Mouse (Mus musculus) liver, adult 2 months (tissue): Measurements from ENCODE around the gene Sec24b. TPM values are rescaled to one million over a fixed set of nuclear protein-coding genes. Genes with fewer than 3 reads are reported as not detected.

Experiments
- DNase-seq: peaks from one replicate; pipeline ENCODE4 v3.0.0-alpha.2; 2011; ENCODE audit warnings: low read depth, low spot score; ENCODE audit errors: extremely low read depth
- H3K27ac ChIP-seq: fragments of 200-500 bp; replicated peaks from 2 replicates; pipeline ENCODE4 v1.5.1; 2012; ENCODE audit warnings: low read depth, mild to moderate bottlenecking, control low read depth, inconsistent platforms, low read length; ENCODE audit not compliant: insufficient read depth
- H3K27me3 ChIP-seq: fragments of 200-500 bp; 2 replicates; pipeline ENCODE4 v1.6.1; 2012; ENCODE audit warnings: mild to moderate bottlenecking, moderate library complexity, low read length, inconsistent platforms; ENCODE audit not compliant: control insufficient read depth, insufficient read depth
- H3K36me3 ChIP-seq: fragments of 200-500 bp; 2 replicates; pipeline ENCODE4 v1.6.1; 2012; ENCODE audit warnings: low read length, inconsistent platforms; ENCODE audit not compliant: control insufficient read depth, insufficient read depth
- H3K4me1 ChIP-seq: fragments of 200-500 bp; 2 replicates; pipeline ENCODE4 v1.6.1; 2011; ENCODE audit warnings: low read length; ENCODE audit not compliant: control insufficient read depth, insufficient read depth
- H3K4me3 ChIP-seq: fragments of 200-500 bp; 2 replicates; pipeline ENCODE4 v1.5.1; 2011; ENCODE audit warnings: low read depth, mild to moderate bottlenecking, control low read depth, low read length, moderate library complexity; ENCODE audit not compliant: insufficient read depth
- H3K79me2 ChIP-seq: fragments of 200-500 bp; 2 replicates; pipeline ENCODE4 v1.6.1; 2012; ENCODE audit warnings: inconsistent platforms, mild to moderate bottlenecking, low read length, moderate library complexity; ENCODE audit not compliant: control insufficient read depth, insufficient read depth
- H3K9ac ChIP-seq: fragments of 200-500 bp; 2 replicates; pipeline ENCODE4 v1.6.1; 2012; ENCODE audit warnings: low read depth, mild to moderate bottlenecking, control low read depth, inconsistent platforms, low read length
- CTCF ChIP-seq: fragments of 200-500 bp; IDR thresholded peaks from 2 replicates; pipeline ENCODE4 v1.5.1; 2011; ENCODE audit warnings: low read depth, low read length, control low read depth
- POLR2A ChIP-seq: fragments of 200-500 bp; IDR thresholded peaks from 2 replicates; pipeline ENCODE4 v1.6.1; 2011; ENCODE audit warnings: low read length, control low read depth; ENCODE audit not compliant: insufficient read depth; ENCODE audit errors: extremely low read depth
- WGBS: fragments of 180-500 bp; shearing (Covaris S2); methylation state at CpG from one replicate; pipeline ENCODE4 v1.1.7; 2018; 5-methylcytosine and 5-hydroxymethylcytosine counted together
- polyA plus RNA-seq: library from polyadenylated mRNA; depleted of rRNA; stranded (reverse); fragments of >200 nt; gene quantifications from 2 replicates; pipeline ENCODE4 v1.2.3, GENCODE M21; 2012
- total RNA-seq: library from RNA; depleted of rRNA; stranded (reverse); fragments of >200 nt; gene quantifications from 2 replicates; pipeline ENCODE4 v1.2.3, GENCODE M21; 2014

Gene Sec24b
- total and polyA plus RNA-seq, 2 experiments, result 7.9 to 15.8 TPM

GRCm38 (mm10) chr3:130088654-130089053 is 27.3 kb upstream of the Sec24b start:
- no peak for DNase-seq
- Histone ChIP-seq H3K27ac (no peak overlapping the region), H3K4me3 (no peak overlapping the region), H3K9ac (no peak overlapping the region), H3K27me3 (no peaks in the 10 kb centered on the region), H3K79me2 (no peaks in the 10 kb centered on the region), H3K36me3 (no peaks in the 10 kb centered on the region), H3K4me1 (peaks cover 3% of the 10 kb centered on the region; the same call in 1 of the 2 replicates)
- 89% methylated on average over 9 of the region's 9 CpGs for WGBS
- TF ChIP-seq POLR2A (no peak), CTCF (no peak)

- H3K79me2 ChIP-seq, result no peaks in the 10 kb centered on the region
- peaks cover 3% of the 10 kb centered on the region; the same call in 1 of the 2 replicates for H3K4me1 ChIP-seq
- no peak overlapping the region for H3K27ac ChIP-seq
- DNase-seq, result no peak
- H3K9ac ChIP-seq, result no peak overlapping the region
- no peak overlapping the region for H3K4me3 ChIP-seq
- H3K36me3 ChIP-seq, result no peaks in the 10 kb centered on the region
- no peaks in the 10 kb centered on the region for H3K27me3 ChIP-seq
- WGBS, result 85% methylated on average over 9 of the region's 9 CpGs
- no peak for TF ChIP-seq POLR2A
- no peak for TF ChIP-seq CTCF
These were observed 26.1 kb upstream of the Sec24b start for GRCm38 (mm10) chr3:130087466-130087865.

GRCm38 (mm10) chr3:130086372-130087080 is 25.2 kb upstream of the Sec24b start:
- no peak for TF ChIP-seq CTCF
- no peak for TF ChIP-seq POLR2A
- Histone ChIP-seq H3K9ac (no peak overlapping the region), H3K36me3 (no peaks in the 10 kb centered on the region), H3K79me2 (no peaks in the 10 kb centered on the region), H3K4me3 (no peak overlapping the region), H3K27me3 (no peaks in the 10 kb centered on the region), H3K4me1 (peaks cover 3% of the 10 kb centered on the region; the same call in 1 of the 2 replicates), H3K27ac (no peak overlapping the region)
- WGBS, result 28% methylated on average over 13 of the region's 13 CpGs
- peak; percentile 94 for DNase-seq

- 57% methylated on average over 2 of the region's 2 CpGs for WGBS
- H3K27ac ChIP-seq, result no peak overlapping the region
- H3K27me3 ChIP-seq, result no peaks in the 10 kb centered on the region
- H3K79me2 ChIP-seq, result no peaks in the 10 kb centered on the region
- TF ChIP-seq CTCF (no peak), POLR2A (no peak)
- H3K4me1 ChIP-seq, result peaks cover 3% of the 10 kb centered on the region; the same call in 1 of the 2 replicates
- no peak for DNase-seq
- no peak overlapping the region for H3K9ac ChIP-seq
- H3K4me3 ChIP-seq, result no peak overlapping the region
- H3K36me3 ChIP-seq, result no peaks in the 10 kb centered on the region
These were observed 22.0 kb upstream of the Sec24b start for GRCm38 (mm10) chr3:130083312-130083711.

GRCm38 (mm10) chr3:130080666-130081065 is 19.3 kb upstream of the Sec24b start:
- Histone ChIP-seq H3K36me3 (no peaks in the 10 kb centered on the region), H3K27me3 (no peaks in the 10 kb centered on the region), H3K27ac (no peak overlapping the region), H3K79me2 (no peaks in the 10 kb centered on the region), H3K9ac (no peak overlapping the region), H3K4me1 (no peaks in the 10 kb centered on the region), H3K4me3 (no peak overlapping the region)
- WGBS, result 78% methylated on average over 6 of the region's 6 CpGs
- TF ChIP-seq POLR2A (no peak), CTCF (no peak)
- no peak for DNase-seq

- TF ChIP-seq CTCF (peak; percentile 46), POLR2A (no peak)
- H3K4me3 ChIP-seq, result no peak overlapping the region
- no peak overlapping the region for H3K9ac ChIP-seq
- DNase-seq, result peak; percentile 55
- H3K36me3 ChIP-seq, result no peaks in the 10 kb centered on the region
- no peaks in the 10 kb centered on the region for H3K4me1 ChIP-seq
- H3K27me3 ChIP-seq, result no peaks in the 10 kb centered on the region
- no peaks in the 10 kb centered on the region for H3K79me2 ChIP-seq
- WGBS, result 0% methylated on average over 1 of the region's 1 CpGs
- no peak overlapping the region for H3K27ac ChIP-seq
These were observed 18.4 kb upstream of the Sec24b start for GRCm38 (mm10) chr3:130079794-130080193.
